ENCODE assay signal across 9 mouse cellular contexts in genomic region chr19:6663391-6663790, GRCm38 (mm10).
A peak's percentile ranks its signal among the peaks of the same experiment; 100 is the strongest.
DNase-seq lines count a peak whose midpoint lies in the region; ATAC-seq lines count a peak whose summit lies in the region.
"Had no signal": no experiment of that assay in that cellular context is flagged by ENCODE, and none has a peak within 500 bp of the region (broad histone marks: within the 10 kb centered on the region; RNA-seq: fewer than 3 reads in every experiment).

No protein-coding gene starts in this region.

- no peaks in the 10 kb centered on the region for H3K9me3 ChIP-seq in forebrain, embryonic 11.5 days (ENCODE audit: control insufficient read depth, low read length)
- H3K9me3 ChIP-seq: limb, embryonic 13.5 days had no signal

- no peak overlapping the region for H3K9ac ChIP-seq in forebrain, embryonic 11.5 days (ENCODE audit: low read length)
- H3K9ac ChIP-seq: limb, embryonic 13.5 days had no signal

- peak; percentile 67; the same call in 1 of the 2 replicates for ATAC-seq in forebrain, embryonic 11.5 days (replicated peaks; ENCODE audit: low FRiP score)

- no peaks in the 10 kb centered on the region for H3K36me3 ChIP-seq in forebrain, embryonic 11.5 days (ENCODE audit: control insufficient read depth, insufficient read depth, low read length)
- H3K36me3 ChIP-seq: limb, embryonic 13.5 days had no signal

- no peaks in the 10 kb centered on the region for H3K4me1 ChIP-seq in forebrain, embryonic 11.5 days (replicated peaks; ENCODE audit: control insufficient read depth, insufficient read depth, low read length)
- H3K4me1 ChIP-seq: limb, embryonic 13.5 days had no signal

- WGBS in forebrain, embryonic 11.5 days: 2% methylated on average over 10 of the region's 10 CpGs

- H3K27ac ChIP-seq in forebrain, embryonic 11.5 days (ENCODE audit: low read depth, low read length): no peak overlapping the region
- H3K27ac ChIP-seq: limb, embryonic 13.5 days had no signal

- no peak overlapping the region for H3K4me2 ChIP-seq in forebrain, embryonic 11.5 days (ENCODE audit: low read depth, low read length, severe bottlenecking)
- H3K4me2 ChIP-seq: limb, embryonic 13.5 days had no signal

- peak; percentile 86 for DNase-seq in ES-CJ7 (ENCODE audit: low read depth, low spot score)
- peak; percentile 57 for DNase-seq in c-Kit-positive CD71-positive TER-119-negative erythroid progenitor cells, embryonic 14.5 days (ENCODE audit: low read depth)
- DNase-seq in forebrain, embryonic 11.5 days (ENCODE audit: low spot score): peak; percentile 91
- DNase-seq in heart, postnatal 25 days (ENCODE audit: low spot score): peak; percentile 17
- DNase-seq in layer of hippocampus, adult 18-20 months (ENCODE audit: low spot score in 2 of 2): peak; percentile 76 to 91
- DNase-seq in lung, postnatal 10 days: peak; percentile 87
- DNase-seq in ovary, postnatal 36 days (ENCODE audit: low spot score): peak; percentile 83
- peak; percentile 76 for DNase-seq in thymus, postnatal 25 days

- intact Hi-C loops in heart, postnatal 25 days (cut with DNase I): loop anchor here (1.0 kb wide), 1 partner anchor 174 kb away; no protein-coding TSS in a partner anchor

- no peak overlapping the region for H3K4me3 ChIP-seq in forebrain, embryonic 11.5 days (ENCODE audit: low read depth, low read length)
- H3K4me3 ChIP-seq: limb, embryonic 13.5 days had no signal

- no peaks in the 10 kb centered on the region for H3K27me3 ChIP-seq in forebrain, embryonic 11.5 days (ENCODE audit: control insufficient read depth, insufficient read depth, low read length)

Comparison
In these comparisons a context has a peak if more than half of its experiments do, and no peak if none do; other contexts are left out.
1. DNase-seq: peak in every context shown above with its lines; median percentile 91 in forebrain, embryonic 11.5 days; 87 in lung, postnatal 10 days; 86 in ES-CJ7; 84 in layer of hippocampus, adult 18-20 months; 83 in ovary, postnatal 36 days; 76 in thymus, postnatal 25 days; 57 in c-Kit-positive CD71-positive TER-119-negative erythroid progenitor cells, embryonic 14.5 days; 17 in heart, postnatal 25 days.